Mouse (Mus musculus) layer of hippocampus, adult 9-10 months (tissue): Measurements from ENCODE around the gene Ecpas.

Experiments used
- DNase-seq: peaks from one replicate; pipeline ENCODE4 v3.0.0; 2022; ENCODE audit warnings: low spot score

The Ecpas gene

GRCm38 (mm10) chr4:58912629-58913335 is at the start of gene Ecpas:
Gene Ecpas (minus strand): TSS chr4:58912749.
- peak; percentile 30 for DNase-seq

- no peak for DNase-seq
These were observed 49.2 kb upstream of the Ecpas start for GRCm38 (mm10) chr4:58961719-58962118.

GRCm38 (mm10) chr4:58952630-58953029 is 40.1 kb upstream of the Ecpas start:
- no peak for DNase-seq

- no peak for DNase-seq
These were observed 35.8 kb upstream of the Ecpas start for GRCm38 (mm10) chr4:58948391-58948790.

GRCm38 (mm10) chr4:58944695-58945094 is 32.1 kb upstream of the Ecpas start:
- no peak for DNase-seq

- DNase-seq: no peak
These were observed 31.6 kb upstream of the Ecpas start for GRCm38 (mm10) chr4:58944206-58944553.

- peak; percentile 83 for DNase-seq
These were observed 31.1 kb upstream of the Ecpas start, which contains the start of gene Zkscan16 for GRCm38 (mm10) chr4:58943420-58944205. Gene Zkscan16 (plus strand): TSS chr4:58943628.

- DNase-seq: no peak
These were observed 30.4 kb upstream of the Ecpas start for GRCm38 (mm10) chr4:58942942-58943341.

GRCm38 (mm10) chr4:58941638-58942037 is 29.1 kb upstream of the Ecpas start:
- no peak for DNase-seq

GRCm38 (mm10) chr4:58935846-58936245 is 23.3 kb upstream of the Ecpas start:
- DNase-seq: no peak

- no peak for DNase-seq
These were observed 22.4 kb upstream of the Ecpas start for GRCm38 (mm10) chr4:58934746-58935476.

GRCm38 (mm10) chr4:58934308-58934707 is 21.8 kb upstream of the Ecpas start:
- DNase-seq: no peak

GRCm38 (mm10) chr4:58932541-58932940 is 20.0 kb upstream of the Ecpas start:
- DNase-seq: no peak

GRCm38 (mm10) chr4:58927661-58928060 is 15.1 kb upstream of the Ecpas start:
- no peak for DNase-seq

- DNase-seq: no peak
These were observed 13.6 kb upstream of the Ecpas start for GRCm38 (mm10) chr4:58926120-58926519.

- DNase-seq: no peak
These were observed 13.1 kb upstream of the Ecpas start for GRCm38 (mm10) chr4:58925664-58926063.

- no peak for DNase-seq
These were observed 11.4 kb upstream of the Ecpas start for GRCm38 (mm10) chr4:58923933-58924332.

GRCm38 (mm10) chr4:58915081-58915826 is 2.7 kb upstream of the Ecpas start:
- no peak for DNase-seq

- no peak for DNase-seq
These were observed 932 bp upstream of the Ecpas start for GRCm38 (mm10) chr4:58913336-58914026.

- DNase-seq: no peak
These were observed 519 bp downstream of the Ecpas start for GRCm38 (mm10) chr4:58911831-58912628.
